Mouse (Mus musculus) testis, adult 2 months (tissue): Measurements from ENCODE around the gene Klhdc4.

ENCODE experiments used
- CTCF ChIP-seq: fragments of 200-500 bp; IDR thresholded peaks from 2 replicates; pipeline ENCODE4 v1.5.1; 2012; ENCODE audit warnings: low read depth, mild to moderate bottlenecking, inconsistent platforms, low read length, moderate library complexity; ENCODE audit not compliant: control insufficient read depth, insufficient read depth, insufficient replicate concordance
- POLR2A ChIP-seq: fragments of 200-500 bp; IDR thresholded peaks from 2 replicates; pipeline ENCODE4 v1.6.1; 2012; ENCODE audit warnings: low read depth, mild to moderate bottlenecking, inconsistent platforms, low read length, moderate library complexity; ENCODE audit not compliant: control insufficient read depth

- TF ChIP-seq POLR2A (no peak), CTCF (no peak)
Measured at GRCm38 (mm10) chr8:121868196-121868595, 38.8 kb upstream of the Klhdc4 start.
